Mouse (Mus musculus): ENCODE measurements around the gene Snapc3.
"Not testable (repeated sequence)": the region's sequence is repeated elsewhere in the genome, so short reads cannot be mapped to it uniquely, and the experiment has no call there.

Snapc3 gene

DNA sequence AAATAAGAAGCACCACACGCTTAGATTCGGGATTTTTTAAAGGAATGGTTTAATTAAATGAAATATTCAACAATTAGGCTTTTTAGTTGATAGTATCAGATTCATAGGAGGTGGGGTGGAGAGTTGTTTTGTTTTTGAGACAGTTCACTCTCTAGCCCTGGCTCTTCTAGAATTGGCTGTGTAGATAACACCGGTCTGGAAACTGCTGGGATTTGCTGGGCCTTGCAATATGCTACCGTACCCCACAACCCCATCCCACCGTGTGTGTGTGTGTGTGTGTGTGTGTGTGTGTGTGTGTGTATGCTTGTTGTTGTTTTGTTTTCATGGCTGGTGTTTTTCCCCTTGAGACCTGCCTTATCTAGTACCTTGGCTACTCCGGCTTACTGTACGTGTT lies 83.5 kb downstream of the Snapc3 start:
- DNase-seq = no peak

DNA sequence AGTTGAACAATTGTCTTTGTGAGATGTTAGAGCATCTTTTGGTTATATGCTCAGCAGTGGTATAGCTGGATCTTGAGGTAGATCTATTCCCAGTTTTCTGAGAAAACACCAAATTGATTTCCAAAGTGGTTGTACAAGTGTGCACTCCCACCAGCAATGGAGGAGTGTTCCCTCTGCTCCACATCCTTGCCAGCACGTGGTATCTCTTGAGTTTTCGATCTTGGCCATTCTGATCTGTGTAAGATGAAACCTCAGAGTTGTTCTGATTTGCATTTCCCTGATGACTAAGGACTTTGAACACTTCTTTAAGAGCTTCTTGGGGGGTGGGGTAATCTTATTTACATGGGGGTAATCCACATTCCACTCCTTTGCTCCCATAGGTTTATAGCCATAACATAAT lies 92.1 kb downstream of the Snapc3 start:
- no peak for DNase-seq

GRCm38 (mm10) chr4:83511083-83511482 lies 93.6 kb downstream of the Snapc3 start:
- DNase-seq = no peak

DNA sequence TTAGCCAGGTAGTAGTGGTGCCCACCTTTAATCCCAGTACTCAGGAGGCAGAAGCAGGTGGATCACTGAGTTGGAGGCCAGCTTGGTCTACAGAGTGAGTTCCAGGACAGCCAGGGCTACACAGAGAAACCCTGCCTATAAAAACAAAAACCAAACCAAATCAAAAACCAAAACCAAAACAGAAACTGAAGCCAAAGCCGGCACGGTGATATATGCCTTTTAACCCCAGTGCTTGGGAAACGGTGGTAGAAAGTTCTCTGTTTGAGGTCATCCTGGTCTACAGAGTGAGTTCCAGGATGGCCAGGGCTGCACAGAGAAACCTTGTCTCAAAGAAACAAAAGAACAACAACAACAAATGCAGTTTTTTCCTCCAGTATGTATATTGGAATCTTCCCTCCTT lies 94.7 kb downstream of the Snapc3 start:
- DNase-seq = no peak

DNA sequence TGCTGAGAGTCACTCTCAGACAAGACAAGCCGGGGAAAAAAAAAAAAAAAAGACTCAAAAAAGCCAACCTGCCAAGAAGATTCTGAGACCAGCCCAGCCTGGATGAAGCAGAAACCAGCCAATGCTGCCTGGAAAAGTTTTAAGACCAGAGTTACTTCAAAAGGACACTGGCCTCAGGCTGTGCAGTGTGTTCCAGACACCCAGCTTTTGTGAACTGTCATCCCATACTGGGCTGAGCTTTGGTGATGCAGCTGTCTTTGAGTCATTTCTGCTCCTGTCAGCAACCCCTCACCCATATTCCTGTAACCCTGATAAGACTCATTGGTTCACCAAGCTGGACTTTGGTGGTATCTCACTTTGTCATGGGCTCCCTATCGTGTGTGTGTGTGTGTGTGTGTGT lies 95.1 kb downstream of the Snapc3 start:
- no peak for DNase-seq

DNA sequence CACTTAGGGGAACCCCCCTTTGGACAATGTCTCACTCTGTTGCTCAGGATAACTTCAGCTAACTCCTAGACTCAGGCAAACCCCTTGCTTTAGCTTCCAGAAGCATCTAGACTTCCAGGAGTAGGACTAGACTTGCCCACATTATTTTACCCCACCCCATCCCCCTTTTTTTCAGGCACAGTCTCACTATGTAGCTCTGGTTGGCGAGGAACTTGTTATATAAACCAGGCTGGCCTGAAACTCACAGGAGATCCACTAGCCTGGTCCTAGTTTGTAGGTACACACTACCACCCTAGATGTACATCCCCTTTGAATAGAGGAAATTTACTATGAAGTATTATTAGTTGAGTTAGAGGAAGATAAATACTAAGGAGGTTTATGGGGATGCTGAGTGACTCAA lies 96.7 kb downstream of the Snapc3 start:
- DNase-seq = no peak

- DNase-seq = peak in 1 of 2 experiments; percentile 10
Measured at GRCm38 (mm10) chr4:83514976-83515669, 97.6 kb downstream of the Snapc3 start.

DNA sequence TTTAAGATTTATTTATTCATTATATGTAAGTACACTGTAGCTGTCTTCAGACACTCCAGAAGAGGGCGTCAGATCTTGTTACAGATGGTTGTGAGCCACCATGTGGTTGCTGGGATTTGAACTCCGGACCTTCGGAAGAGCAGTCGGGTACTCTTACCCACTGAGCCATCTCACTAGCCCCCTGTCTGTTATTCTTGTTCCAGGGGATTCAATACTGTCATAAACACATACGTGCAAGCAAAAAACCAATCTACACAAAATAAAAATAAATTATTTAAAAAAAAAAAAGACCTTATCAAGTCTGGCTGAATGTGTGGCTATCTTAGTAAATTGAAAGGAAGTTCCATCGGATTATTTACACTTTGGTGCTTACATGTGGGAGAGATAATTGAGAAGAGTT lies 98.6 kb downstream of the Snapc3 start:
- not testable (repeated sequence) for DNase-seq

All from thymus, postnatal 36 days (tissue).